Mouse (Mus musculus) neural tube, embryonic 15.5 days (tissue): Measurements from ENCODE around the gene Gm37419. TPM values are rescaled to one million over a fixed set of nuclear protein-coding genes. Genes with fewer than 3 reads are reported as not detected.

Source experiments
- ATAC-seq: fragments of 200-750 bp; cut with Nextera tagmentation; 2 replicates; pipeline ENCODE4 v1.8.0; 2017; ENCODE audit warnings: mild to moderate bottlenecking, moderate TSS enrichment, moderate library complexity; ENCODE audit not compliant: low FRiP score
- H3K27ac ChIP-seq: fragments of 300-500 bp; sonication (generic); replicated peaks from 2 replicates; pipeline ENCODE4 v1.5.1; 2015; ENCODE audit warnings: mild to moderate bottlenecking, inconsistent platforms
- H3K27me3 ChIP-seq: fragments of 300-500 bp; sonication (generic); replicated peaks from 2 replicates; pipeline ENCODE4 v1.6.1; 2015; ENCODE audit warnings: inconsistent platforms
- H3K36me3 ChIP-seq: fragments of 300-500 bp; sonication (generic); 2 replicates; pipeline ENCODE4 v1.6.1; 2015; ENCODE audit warnings: inconsistent platforms
- H3K4me1 ChIP-seq: fragments of 300-500 bp; sonication (generic); 2 replicates; pipeline ENCODE4 v1.6.1; 2015; ENCODE audit warnings: inconsistent platforms
- H3K4me2 ChIP-seq: fragments of 300-500 bp; sonication (generic); 2 replicates; pipeline ENCODE4 v1.6.1; 2015; ENCODE audit warnings: inconsistent platforms, mild to moderate bottlenecking, moderate library complexity
- H3K4me3 ChIP-seq: fragments of 300-500 bp; sonication (generic); replicated peaks from 2 replicates; pipeline ENCODE4 v1.5.1; 2015; ENCODE audit warnings: mild to moderate bottlenecking, inconsistent platforms
- H3K9ac ChIP-seq: fragments of 300-500 bp; sonication (generic); replicated peaks from 2 replicates; pipeline ENCODE4 v1.6.1; 2015; ENCODE audit warnings: mild to moderate bottlenecking, inconsistent platforms
- H3K9me3 ChIP-seq: fragments of 300-500 bp; sonication (generic); replicated peaks from 2 replicates; pipeline ENCODE4 v1.6.1; 2016; ENCODE audit warnings: inconsistent platforms
- WGBS: fragments of 180-500 bp; shearing (Covaris S2); methylation state at CpG from one replicate; pipeline ENCODE4 v1.1.7; 2015; ENCODE audit warnings: mixed read lengths; 5-methylcytosine and 5-hydroxymethylcytosine counted together
- polyA plus RNA-seq: library from polyadenylated mRNA; unstranded; fragments of >200 nt; fragmentation: Nextera tagmentation; extraction: Ambion mirVana; gene quantifications from 2 replicates; pipeline ENCODE4 v1.2.1, GENCODE M21; 2015

Gene Gm37419
- polyA plus RNA-seq, 1 experiment from 2014 or later: not detected

DNA sequence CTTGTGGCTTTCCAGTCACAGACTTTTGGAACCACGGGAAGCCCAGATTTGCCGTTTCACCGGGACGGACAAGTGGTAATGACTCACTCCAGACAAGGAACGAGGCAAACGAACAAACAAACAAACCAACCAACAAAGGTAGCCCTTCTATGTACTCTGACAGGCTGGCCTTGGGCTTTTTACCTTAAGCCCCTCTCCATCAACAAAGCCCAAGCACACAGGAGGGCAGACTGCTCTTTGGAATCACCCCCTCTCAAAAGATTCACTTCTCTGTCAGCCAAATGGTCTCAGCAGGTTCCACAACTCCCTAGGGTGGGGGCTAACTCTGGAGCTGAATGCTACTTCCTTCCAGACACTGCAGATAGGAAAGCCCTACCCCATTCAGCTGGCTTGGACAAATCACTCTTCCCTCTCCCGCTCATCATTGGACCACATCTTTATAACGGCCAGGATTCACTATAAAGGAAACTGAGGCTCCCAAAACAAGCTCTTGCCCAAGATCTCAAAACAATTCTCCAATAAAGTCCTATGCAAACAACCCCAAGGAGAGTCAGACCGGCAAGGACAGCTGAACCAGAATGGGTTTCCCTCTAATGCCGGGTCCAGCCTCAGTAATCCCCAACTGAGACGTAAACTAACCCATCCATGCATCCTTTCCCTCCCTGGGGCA is 7.9 kb upstream of the Gm37419 start:
- H3K4me3 ChIP-seq: peak overlapping the region; percentile 46
- 16% methylated on average over 11 of the region's 11 CpGs for WGBS
- peak overlapping the region; percentile 54; the same call in 1 of the 2 replicates for H3K9ac ChIP-seq

DNA sequence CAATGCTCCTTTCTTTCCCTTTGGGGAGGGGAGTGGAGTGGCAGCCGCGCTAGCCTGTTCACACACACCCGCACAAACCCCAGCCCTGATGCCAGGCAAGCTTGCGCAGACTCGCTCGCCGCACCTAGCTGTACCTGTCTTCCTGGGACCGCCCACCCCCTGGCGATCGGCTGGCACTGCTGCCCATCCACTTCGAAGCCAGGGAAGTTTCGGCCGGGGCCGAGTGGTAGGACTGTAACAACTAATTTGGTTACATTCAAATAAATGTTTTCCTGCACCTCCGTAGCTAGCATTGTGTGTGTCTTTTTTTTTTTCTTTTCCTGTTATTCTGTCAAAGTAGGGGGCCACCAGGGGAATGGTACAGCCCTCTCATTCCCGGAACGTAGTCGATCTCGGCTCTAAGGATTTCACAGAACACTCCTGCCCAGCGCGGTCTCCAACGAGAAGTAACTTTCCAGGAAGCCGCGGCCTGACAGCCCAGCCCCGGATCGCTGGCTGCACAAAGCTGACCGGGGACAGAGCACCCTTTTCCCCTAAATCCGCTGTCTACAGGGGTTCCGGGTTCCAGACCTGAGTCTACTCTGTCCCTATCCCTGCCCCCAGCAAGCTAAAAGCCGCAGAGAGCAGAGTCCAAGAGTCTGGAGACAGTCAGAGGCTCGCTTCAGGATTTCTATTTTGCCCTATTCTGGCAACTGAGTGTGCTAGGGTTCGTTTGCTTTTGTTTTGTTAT is 7.1 kb upstream of the Gm37419 start:
- no peak for ATAC-seq
- Histone ChIP-seq H3K27ac (no peak overlapping the region), H3K4me3 (peak overlapping the region; percentile 46), H3K27me3 (peaks cover 29% of the 10 kb centered on the region), H3K4me1 (peaks cover 51% of the 10 kb centered on the region), H3K9ac (peak overlapping the region; percentile 54), H3K9me3 (no peaks in the 10 kb centered on the region), H3K4me2 (peak overlapping the region; percentile 94), H3K36me3 (no peaks in the 10 kb centered on the region)
- WGBS: 2% methylated on average over 32 of the region's 32 CpGs

More for the DNA sequence above, 7.9 kb upstream of the Gm37419 start:
- no peak for ATAC-seq
- Histone ChIP-seq H3K36me3 (no peaks in the 10 kb centered on the region), H3K4me1 (peaks cover 47% of the 10 kb centered on the region), H3K4me2 (peak overlapping the region; percentile 94), H3K9me3 (no peaks in the 10 kb centered on the region), H3K27ac (no peak overlapping the region), H3K27me3 (peaks cover 29% of the 10 kb centered on the region)

DNA sequence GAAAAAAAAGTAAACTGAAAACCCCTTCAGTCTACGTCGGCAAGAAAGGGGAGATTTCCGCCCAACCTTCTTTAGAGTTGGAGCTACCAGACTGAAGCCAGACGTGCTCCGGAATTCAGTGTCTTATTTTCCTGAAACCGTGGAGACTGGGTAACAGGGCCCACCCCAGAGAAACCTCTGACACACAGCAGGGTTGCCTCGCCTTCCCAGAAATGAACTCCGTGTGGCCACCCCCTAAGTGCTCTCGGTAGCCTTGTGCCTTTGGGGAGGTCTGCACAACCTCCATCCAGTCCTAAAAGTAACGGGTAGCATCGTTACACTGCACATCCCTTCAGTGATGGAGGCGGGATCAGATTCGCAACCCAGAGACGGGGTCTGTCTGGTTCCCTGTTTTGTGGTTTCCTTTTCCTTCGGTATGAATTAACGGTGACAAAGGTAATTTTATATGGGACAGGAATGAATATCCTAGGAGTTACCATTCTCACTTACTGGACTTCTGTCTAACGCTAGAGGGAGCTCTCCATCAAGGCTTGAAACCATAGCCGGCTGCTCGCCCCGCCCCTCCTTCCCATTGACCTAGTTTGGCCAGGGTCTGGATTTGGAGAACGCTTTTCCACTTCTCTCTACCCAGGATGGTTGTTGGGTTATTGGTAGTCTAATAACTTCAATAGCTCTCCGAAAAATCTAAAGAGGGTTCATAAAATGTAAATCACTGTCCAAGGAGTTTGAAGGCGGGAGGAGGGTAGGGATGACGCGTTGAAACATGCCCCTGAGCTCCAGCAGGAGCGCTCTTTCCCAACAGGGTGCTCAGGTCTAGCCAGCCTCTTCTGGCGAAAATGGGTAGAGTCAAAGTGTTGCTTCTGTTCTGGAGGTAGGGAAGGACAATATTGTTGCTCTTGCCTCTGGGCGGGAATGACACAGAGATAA is 6.1 kb upstream of the Gm37419 start:
- WGBS: 2% methylated on average over 28 of the region's 28 CpGs
- Histone ChIP-seq H3K4me1 (peaks cover 58% of the 10 kb centered on the region), H3K4me2 (peak overlapping the region; percentile 94), H3K9ac (0 out of 2 replicates have a peak overlapping the region, but pooled peaks have one; percentile 11), H3K27ac (peak overlapping the region; percentile 54; the same call in 1 of the 2 replicates), H3K9me3 (no peaks in the 10 kb centered on the region), H3K36me3 (no peaks in the 10 kb centered on the region), H3K4me3 (peak overlapping the region; percentile 46), H3K27me3 (peaks cover 29% of the 10 kb centered on the region)
- ATAC-seq: peak; percentile 78

GRCm38 (mm10) chr16:23982891-23983588 is 5.2 kb upstream of the Gm37419 start:
- 1% methylated on average over 33 of the region's 33 CpGs for WGBS
- Histone ChIP-seq H3K4me3 (peak overlapping the region; percentile 46), H3K27me3 (peaks cover 29% of the 10 kb centered on the region), H3K9ac (peak overlapping the region; percentile 43), H3K27ac (peak overlapping the region; percentile 54), H3K9me3 (no peaks in the 10 kb centered on the region), H3K4me1 (peaks cover 63% of the 10 kb centered on the region), H3K36me3 (no peaks in the 10 kb centered on the region), H3K4me2 (peak overlapping the region; percentile 94)
- ATAC-seq: peak; percentile 32

GRCm38 (mm10) chr16:23984183-23984582 is 4.1 kb upstream of the Gm37419 start:
- peaks cover 63% of the 10 kb centered on the region for H3K4me1 ChIP-seq

DNA sequence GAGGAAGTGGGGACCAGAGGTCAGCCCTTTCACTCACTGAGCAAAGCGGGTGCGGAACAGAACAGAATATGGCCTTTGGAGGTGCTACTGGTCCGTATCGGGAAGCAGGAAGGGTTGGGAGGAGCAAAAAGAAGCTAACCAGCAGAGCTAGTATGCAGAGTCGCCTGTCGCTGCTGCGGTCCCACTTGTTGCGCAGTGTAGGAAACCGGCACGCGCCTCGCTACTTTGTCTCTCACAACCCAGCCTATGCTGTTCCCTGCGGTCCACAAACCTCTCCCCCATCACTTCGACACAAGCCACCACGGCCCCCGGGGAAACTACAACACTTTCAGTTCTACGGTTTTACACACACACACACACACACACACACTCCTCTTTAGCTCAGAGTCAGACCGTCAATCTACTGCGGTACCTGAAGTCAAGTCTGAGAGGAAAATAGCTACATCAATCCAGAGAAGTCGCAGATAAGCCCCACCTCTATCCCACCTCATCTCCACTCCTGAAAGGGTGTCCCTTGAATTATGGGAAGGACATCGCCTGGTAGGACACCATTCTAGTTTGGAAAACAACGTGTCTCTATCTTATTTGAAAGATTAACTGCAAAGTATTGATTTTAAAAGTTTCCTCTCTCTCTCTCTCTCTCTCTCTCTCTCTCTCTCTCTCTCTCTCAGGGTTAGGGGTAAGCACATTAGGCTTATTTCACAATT is 3.4 kb upstream of the Gm37419 start:
- peaks cover 69% of the 10 kb centered on the region for H3K4me1 ChIP-seq
- no peaks in the 10 kb centered on the region for H3K9me3 ChIP-seq
- 1% methylated on average over 22 of the region's 22 CpGs for WGBS
- H3K36me3 ChIP-seq: no peaks in the 10 kb centered on the region
- peaks cover 19% of the 10 kb centered on the region for H3K27me3 ChIP-seq
- no peak for ATAC-seq
- H3K4me2 ChIP-seq: peak overlapping the region; percentile 94
- H3K27ac ChIP-seq: peak overlapping the region; percentile 56
- H3K9ac ChIP-seq: peak overlapping the region; percentile 29; the same call in 1 of the 2 replicates
- peak overlapping the region; percentile 34 for H3K4me3 ChIP-seq

More at GRCm38 (mm10) chr16:23984183-23984582, 4.1 kb upstream of the Gm37419 start:
- peak overlapping the region; percentile 43; the same call in 1 of the 2 replicates for H3K9ac ChIP-seq
- peaks cover 26% of the 10 kb centered on the region for H3K27me3 ChIP-seq
- no peak overlapping the region for H3K27ac ChIP-seq
- ATAC-seq: peak; percentile 51
- no peaks in the 10 kb centered on the region for H3K36me3 ChIP-seq
- peak overlapping the region; percentile 94 for H3K4me2 ChIP-seq
- under 1% methylated on average over 22 of the region's 22 CpGs for WGBS
- H3K4me3 ChIP-seq: peak overlapping the region; percentile 34
- no peaks in the 10 kb centered on the region for H3K9me3 ChIP-seq

DNA sequence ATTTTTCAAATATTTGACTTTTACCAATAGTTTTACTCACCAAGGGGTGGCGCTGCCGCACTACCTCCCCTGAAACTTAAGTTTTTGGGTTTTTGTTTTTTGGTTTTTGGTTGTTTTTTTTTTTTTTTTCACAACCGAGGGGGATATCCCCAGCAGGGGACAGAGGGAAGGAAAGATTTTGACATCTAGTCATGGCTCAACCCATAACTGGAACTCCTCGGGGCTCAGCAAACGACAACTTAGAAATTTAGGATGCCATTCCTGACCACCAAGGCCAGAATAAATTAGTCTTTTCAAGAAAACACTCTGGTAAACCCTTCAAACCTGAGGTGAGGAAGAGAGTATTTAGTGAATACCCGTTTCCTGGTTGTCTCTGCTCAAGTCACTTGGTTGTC is 2.8 kb upstream of the Gm37419 start:
- H3K4me1 ChIP-seq: peaks cover 73% of the 10 kb centered on the region
- H3K27ac ChIP-seq: no peak overlapping the region
- no peak for ATAC-seq
- H3K4me2 ChIP-seq: peak overlapping the region; percentile 94
- H3K9me3 ChIP-seq: no peaks in the 10 kb centered on the region
- 3% methylated on average over 6 of the region's 6 CpGs for WGBS
- peaks cover 13% of the 10 kb centered on the region for H3K27me3 ChIP-seq
- H3K4me3 ChIP-seq: 0 out of 2 replicates have a peak overlapping the region, but pooled peaks have one; percentile 34
- no peak overlapping the region for H3K9ac ChIP-seq
- H3K36me3 ChIP-seq: no peaks in the 10 kb centered on the region

DNA sequence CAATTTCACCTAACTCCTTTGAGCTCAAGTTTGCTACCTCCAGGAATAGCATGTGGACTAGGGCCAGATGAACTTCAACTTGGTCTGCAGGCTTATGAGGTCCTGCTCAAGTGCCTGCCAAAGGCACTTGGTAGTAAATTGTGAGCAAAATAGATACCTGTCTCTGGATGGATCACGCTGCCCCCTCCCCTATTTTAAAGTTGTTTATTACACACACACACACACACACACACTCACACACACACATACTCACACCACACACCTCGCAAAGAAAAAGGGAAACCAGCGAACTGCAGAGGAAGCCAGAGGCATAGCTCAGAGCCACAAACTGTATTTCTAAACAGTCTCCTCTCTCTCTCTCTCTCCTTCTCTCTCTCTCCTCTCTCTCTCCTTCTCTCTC is 2.1 kb upstream of the Gm37419 start:
- H3K9ac ChIP-seq: peak overlapping the region; percentile 89; the same call in 1 of the 2 replicates
- no peak for ATAC-seq
- no peaks in the 10 kb centered on the region for H3K9me3 ChIP-seq
- peak overlapping the region; percentile 70 for H3K4me3 ChIP-seq
- 4% methylated on average over 3 of the region's 3 CpGs for WGBS
- no peaks in the 10 kb centered on the region for H3K36me3 ChIP-seq
- H3K4me1 ChIP-seq: peaks cover 71% of the 10 kb centered on the region
- H3K27me3 ChIP-seq: peaks cover 7% of the 10 kb centered on the region
- H3K27ac ChIP-seq: peak overlapping the region; percentile 100; the same call in 1 of the 2 replicates
- H3K4me2 ChIP-seq: peak overlapping the region; percentile 94

GRCm38 (mm10) chr16:23986871-23987270 is 1.4 kb upstream of the Gm37419 start:
- H3K4me1 ChIP-seq: peaks cover 67% of the 10 kb centered on the region
- H3K27me3 ChIP-seq: peaks cover 7% of the 10 kb centered on the region
- H3K9me3 ChIP-seq: no peaks in the 10 kb centered on the region
- WGBS: 0% methylated on average over 17 of the region's 17 CpGs
- H3K4me2 ChIP-seq: peak overlapping the region; percentile 94
- H3K36me3 ChIP-seq: no peaks in the 10 kb centered on the region
- H3K9ac ChIP-seq: peak overlapping the region; percentile 89
- ATAC-seq: no peak
- H3K4me3 ChIP-seq: peak overlapping the region; percentile 70
- H3K27ac ChIP-seq: peak overlapping the region; percentile 100
